Mouse (Mus musculus) thymus, postnatal 4 days (tissue): ENCODE data around the gene Palm3.
"Not testable (repeated sequence)": the region's sequence is repeated elsewhere in the genome, so short reads cannot be mapped to it uniquely, and the experiment has no call there.

Experiments
- DNase-seq: peaks from one replicate; pipeline ENCODE4 v3.0.0; 2021

Gene Palm3

DNA sequence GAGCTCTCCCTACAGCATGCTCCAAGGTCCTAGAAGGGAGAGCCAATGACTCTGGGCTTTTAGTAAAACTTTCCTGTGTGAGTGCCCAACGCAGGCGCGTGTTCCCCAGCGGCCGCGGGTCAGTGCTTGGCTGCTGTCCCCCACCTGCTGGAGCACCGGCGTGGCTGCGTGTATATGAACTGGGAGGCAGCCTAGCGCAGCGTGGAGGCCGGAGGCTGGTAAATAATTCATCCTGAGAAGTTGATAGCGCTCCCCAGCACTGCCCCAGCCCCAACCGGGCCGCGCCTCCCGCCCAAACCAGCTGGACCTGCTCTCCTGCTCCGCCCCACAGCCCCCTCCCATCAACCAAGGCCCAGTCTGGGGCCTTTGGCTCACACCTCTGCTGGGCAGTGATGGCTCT is at the start of gene Palm3:
TSS of gene Palm3 (plus strand) at position 376 of the 400 bp plus-strand sequence.
- no peak for DNase-seq

DNA sequence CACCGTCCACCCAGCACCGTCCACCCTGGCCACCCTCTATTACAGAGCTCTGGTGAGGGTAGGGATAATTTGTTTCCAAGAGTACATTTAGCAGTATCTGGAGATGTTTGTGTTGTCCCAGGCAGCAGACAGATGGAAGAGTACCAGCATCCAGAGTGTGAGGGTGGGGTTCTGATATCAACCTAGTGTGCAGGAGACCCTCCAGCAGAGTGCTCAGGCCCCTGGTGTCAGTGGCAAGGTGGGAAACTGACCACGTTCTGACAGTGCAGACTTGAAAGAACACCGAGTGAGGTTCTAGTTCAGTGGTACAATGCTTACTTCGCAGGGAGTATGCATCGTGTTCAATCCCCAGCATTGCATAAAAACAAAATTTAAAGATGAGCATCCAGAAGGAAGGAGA is 49.6 kb upstream of the Palm3 start:
- no peak for DNase-seq

DNA sequence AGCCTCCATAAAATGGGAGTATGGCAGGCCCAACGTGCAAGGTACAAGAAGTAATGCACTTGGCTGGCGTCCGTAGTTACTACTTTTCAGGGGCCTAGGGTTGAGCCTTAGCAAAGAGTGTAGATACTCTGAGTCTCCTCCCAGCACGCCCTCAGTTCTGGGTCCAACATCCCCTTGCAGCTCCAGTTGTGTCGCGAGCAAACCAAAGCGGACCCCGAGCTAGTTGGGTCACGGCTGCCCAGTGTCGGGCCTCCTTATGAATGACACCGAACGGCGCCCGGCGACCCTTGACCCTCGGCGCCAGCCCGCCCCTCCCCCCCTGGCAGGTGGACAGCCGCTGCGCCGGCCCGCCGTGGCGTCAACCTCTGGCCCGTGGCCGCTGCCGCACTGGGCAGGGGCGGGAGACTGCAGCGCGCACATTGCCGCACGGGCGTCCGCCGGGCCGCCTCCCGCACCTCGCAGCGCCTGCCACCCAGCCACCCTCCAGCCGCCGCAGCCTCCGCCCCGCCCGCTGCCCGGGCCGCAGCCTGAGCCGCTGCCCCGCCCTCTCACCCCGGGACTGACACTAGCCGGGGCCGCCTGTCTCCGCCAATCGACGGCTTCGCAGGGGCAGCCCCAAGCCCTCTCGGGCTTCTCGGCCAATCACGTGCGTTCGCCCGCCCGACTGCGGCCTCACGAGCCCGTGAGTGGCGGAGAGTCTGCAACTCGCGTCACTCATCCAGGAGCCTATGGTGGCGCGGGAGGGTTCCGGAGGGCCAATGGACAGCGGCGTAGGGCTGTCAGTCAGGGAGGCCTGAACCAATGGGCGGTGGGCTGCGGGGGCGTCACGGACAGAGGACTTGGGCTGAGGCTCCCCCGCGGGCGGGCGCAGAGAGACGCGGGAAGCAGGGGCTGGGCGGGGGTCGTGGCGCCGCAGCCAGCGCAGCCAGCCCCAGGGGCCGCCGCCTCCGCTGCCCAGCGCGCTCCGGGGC is 48.8 kb upstream of the Palm3 start, which contains the start of gene Prkaca:
TSS of gene Prkaca (plus strand) at position 844 of the 971 bp plus-strand sequence.
- peak; percentile 96 for DNase-seq

DNA sequence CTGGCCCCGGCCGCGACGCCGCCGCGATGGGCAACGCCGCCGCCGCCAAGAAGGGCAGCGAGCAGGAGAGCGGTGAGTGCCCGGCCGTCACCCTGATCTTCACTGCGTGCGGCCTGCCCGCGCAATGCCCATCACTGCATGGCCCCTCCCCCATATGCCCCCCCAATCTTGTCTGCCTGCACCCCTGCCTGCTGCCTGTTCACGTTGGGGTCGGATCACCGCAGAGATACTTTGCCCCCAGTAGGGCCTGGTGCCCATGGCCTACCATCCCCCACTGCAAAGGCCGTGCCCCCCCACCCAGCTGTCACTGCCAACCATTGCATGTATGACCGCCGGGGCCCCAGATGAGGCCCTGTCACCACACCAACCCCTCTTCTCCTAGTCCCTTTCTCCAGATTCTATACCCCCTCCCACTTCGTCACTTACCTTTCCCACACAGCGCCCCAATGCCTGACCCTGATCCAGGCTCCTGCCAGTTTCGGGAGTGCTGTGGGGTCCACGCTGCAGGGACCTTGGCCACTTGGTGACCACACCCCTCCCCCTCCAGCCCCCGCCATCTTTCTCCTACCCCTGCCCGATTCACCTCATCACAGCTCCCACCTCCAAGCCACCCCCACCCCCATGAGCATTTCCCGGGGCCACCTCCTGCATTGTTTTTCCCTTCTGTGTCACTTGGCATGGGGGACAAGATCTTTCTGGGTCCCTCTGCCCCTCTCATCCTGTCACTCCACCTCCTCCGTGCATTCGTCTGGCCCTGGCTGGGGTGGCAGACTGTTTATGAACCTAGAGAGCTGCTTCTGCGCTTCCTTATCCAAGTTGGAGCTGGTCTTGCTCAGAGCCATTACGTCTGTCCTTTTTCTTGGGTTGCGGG is 47.9 kb upstream of the Palm3 start:
- DNase-seq, result peak; percentile 57

DNA sequence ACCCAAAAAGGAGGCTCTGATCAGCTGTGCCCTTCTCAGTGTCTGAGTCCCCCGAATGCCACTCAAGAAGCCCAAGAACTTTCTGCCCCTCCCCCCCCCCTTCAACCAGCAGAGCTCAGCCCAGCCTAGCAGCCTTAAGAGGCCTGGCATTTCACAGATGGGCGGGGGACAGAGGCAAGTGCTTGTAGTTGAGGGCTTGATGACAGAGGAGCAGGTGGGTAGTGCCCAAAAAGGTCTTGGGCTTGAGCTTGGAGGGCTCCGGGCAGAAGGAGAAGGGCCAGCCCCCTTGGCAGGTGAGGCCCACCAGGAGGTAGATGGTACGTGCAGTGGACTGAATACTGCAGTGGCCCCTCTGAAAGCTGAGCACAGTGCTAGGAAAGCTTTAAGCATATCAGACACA is 46.8 kb upstream of the Palm3 start:
- DNase-seq, result no peak

DNA sequence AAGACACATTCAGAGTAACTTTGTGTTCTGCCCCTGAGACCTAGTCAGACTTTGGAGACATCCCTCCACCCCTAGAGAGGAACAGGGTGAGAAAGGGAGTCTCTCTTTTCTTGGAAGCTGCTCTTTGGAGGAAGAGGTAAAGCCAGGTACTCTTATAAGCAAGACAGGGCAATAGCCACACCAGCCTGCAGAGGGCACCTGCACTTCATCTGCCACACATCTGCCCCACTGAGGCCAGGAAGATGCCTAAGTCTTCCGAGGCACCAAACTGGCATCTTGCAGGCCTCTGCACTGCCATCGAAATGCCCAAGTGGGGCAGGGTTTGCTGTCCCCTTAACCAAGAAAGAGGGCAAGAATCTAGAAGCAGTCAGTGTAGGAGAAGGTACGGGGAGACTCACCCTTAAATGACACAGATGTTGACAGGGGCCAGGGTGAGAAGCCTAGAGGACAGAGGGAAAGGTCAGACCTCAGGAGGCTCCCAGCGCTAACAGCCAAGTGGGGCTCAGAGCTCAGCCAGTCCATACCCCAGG is 45.1 kb upstream of the Palm3 start:
- DNase-seq, result peak; percentile 64

DNA sequence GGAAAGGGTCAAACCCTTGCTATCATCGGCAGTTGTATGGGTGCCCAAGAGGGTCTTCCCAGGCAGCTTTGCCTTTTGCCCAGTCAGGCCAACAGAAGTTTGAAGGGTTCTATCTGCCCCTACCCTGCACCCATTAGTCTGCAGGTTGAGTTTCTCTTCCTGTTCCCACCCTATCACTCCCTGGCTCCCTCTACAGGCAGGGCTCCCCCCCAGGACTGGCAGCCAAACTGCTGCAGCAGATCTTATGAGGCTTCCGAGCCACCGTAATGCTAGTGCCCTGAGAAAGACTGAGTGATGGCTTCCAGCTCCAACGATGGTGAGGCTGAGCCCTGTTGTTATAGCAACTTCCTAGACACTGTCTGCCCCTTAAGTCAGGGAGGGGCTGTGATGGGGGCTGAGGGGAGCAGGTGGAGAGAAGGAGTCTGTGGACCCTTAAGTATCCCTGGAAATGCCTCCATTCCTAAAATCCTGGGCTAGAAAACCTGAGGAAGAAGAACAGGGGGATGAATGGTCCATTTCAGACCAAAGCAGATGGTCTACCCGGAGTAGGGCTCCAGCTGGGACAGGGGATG is 44.4 kb upstream of the Palm3 start:
- DNase-seq, result peak; percentile 51

DNA sequence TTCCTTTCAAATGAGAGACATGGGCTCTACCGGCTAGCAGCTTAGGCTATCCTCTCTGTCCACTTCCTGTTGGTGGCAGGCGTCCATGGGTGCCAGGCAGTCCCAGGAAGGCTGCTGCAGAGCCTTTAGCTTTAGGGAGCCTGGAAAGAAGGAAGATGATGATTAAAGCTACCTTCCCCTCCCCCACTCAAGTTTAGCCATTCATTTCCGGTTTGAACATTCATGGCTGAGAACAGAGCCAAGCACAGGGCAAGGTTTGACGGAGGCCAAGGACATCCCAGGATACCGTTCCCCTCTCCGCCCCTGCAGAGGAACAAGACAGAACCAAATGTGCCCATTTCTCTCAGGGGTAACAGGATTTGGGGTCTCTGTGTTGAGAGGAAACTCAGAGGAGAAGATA is 43.6 kb upstream of the Palm3 start:
- no peak for DNase-seq

DNA sequence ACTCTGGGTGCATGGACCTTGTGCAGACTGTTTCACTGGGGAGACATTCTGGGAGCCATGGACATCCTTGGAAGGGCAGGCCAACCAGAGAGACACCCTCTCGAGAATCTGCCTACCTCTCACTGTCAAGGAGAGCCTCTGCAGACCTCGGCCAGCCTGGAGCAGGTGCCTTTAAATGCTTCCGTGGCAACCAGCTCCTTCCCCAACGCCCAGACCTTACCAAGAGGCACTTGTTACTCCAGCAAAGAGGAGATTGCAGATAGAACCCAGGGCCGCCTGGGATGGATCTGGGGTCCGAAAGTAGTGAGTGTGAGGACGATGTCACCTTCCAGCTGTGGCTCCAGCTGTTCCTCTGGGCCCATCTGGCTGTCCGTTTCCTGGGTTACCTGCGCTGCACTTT is 43.1 kb upstream of the Palm3 start:
- no peak for DNase-seq

DNA sequence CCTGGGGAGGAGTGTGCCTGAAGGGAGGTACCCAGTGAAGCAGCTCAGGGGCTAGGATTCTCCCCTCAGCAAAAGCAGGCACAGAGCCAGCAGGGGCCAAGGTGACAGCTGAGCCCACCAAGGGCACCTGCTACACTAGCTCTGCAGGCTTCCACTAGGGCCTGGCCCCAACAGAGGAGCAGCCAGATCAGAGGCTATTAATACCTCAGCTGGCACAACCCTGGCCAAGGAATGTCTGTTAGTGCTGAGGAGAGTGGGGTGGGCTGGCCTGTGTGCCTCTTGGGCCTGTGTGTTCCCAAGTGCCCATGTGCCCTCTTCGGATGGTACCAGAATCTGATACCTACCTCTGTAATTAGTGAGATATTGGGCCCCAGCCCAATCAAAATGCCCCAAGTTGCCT is 41.0 kb upstream of the Palm3 start:
- DNase-seq, result no peak

DNA sequence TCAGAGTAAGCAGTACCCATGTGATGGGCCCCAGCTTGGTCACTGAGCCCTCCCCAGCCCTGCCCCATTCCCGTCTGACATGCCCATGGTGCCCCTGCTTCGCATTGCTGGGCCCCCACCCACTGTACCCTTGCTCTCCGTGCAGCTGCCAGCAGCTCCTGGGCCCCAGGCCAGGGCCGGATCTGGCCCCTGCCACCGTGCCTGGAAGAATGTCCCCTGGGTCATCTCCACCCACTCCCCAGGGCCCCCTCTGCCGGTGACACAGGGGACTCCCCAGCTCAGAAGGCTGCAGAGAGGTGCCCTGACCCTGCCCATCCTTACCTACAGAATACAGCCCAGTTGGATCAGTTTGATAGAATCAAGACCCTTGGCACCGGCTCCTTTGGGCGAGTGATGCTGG is 40.4 kb upstream of the Palm3 start:
- DNase-seq, result peak; percentile 23

DNA sequence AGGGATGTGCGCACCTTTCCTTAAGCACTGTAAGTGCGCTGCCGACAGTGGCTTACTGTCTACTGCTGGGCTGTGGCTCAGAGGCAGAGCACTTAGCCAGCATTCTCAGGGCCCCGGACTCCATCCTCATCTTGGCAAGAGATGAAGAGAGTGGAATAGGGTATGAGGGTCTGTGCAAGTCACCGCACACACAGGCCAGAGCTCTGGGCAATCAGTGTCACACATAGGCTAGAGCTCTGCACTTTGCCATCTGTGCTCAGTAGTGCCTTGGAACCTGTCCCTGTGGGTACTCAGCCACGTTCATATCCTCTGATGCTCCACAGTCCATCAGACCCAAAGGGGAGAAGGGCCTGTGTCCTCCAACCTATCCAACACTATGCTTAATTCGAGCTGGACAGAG is 39.7 kb upstream of the Palm3 start:
- no peak for DNase-seq

DNA sequence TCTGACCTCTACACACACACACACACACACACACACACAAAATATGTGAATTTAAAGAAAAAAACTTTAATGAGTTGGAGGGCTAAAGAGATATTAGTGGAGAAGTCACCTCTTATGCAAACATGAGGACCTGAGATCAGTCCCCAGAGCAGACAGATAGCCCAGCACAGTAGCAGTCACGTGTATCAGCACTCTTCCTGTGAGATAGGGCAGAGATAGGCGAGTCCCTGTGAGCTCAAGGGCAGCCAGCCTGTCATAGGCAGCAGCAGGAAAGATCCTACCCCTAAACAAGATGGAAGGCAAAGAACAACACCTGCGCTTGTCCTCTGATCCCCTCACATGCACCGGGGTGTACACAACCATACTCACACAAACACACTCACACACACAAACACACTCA is 38.8 kb upstream of the Palm3 start:
- no peak for DNase-seq

DNA sequence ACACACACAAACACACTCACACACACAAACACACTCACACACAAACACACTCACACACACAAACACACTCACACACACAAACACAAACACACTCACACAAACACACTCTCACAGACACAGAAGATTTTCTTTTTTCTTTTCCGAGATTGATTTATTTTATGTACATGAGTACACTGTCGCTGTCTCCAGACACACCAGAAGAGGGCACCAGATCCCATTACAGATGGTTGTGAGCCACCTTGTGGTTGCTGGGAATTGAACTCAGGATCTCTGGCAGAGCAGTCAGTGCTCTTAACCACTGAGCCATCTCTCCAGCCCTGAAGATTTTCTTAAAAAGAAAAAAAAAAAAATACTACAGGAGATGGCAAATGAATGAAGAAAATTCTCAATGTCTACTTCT is 38.0 kb upstream of the Palm3 start:
- DNase-seq, result not testable (repeated sequence)

DNA sequence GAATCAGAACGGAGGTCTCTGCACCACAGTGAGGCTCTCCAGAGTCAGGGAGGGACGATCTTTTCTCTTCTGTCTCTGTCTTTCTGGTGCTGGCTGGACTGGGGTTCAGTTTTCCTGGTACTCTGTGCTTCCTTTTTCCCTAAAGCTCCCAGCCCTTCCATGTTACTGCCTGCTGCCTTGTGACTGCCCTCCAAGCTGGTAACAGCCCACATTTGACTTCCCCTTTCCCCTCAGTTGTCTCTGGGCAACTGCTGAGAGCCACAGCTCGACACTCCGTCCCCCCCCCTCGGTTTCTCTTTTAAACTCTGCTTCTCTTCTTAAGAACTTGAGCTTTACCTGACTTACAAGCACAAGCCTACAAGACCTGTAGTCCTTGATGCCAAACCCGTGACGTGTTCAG is 32.0 kb upstream of the Palm3 start:
- DNase-seq, result no peak

DNA sequence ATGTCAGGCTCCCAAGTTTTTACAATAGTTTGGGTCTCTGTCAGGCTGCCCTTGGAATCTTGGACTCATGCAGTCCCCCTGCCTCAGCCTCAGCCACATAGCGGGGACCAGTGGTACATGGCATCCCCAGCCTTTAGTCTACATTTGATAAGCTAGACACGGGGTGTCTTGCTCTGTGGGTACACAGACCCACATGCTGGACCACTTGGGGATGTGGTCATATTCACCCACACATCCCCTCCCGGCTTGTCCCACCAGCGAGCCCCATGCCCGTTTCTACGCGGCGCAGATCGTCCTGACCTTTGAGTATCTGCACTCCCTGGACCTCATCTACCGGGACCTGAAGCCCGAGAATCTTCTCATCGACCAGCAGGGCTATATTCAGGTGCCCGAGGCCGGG is 31.1 kb upstream of the Palm3 start:
- DNase-seq, result no peak

DNA sequence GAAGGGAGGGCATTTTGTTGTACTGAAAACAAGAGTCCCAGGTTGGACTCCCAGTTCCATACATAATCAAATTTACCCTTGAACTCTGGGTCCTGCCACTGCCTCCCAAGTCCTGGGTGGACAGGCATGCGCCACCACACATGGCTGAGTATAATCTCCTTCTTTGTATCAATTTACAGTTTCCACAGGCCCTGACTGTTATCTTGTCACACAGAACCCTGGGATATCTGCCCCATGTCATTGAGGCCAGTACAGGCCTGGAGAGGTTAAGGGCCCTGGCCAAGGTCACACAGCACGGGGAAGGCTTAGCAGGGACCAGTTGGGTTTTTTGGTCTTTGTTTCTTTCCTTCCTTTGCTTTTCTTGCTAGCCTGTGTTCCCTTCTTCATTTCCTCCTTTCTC is 28.8 kb upstream of the Palm3 start:
- DNase-seq, result no peak

DNA sequence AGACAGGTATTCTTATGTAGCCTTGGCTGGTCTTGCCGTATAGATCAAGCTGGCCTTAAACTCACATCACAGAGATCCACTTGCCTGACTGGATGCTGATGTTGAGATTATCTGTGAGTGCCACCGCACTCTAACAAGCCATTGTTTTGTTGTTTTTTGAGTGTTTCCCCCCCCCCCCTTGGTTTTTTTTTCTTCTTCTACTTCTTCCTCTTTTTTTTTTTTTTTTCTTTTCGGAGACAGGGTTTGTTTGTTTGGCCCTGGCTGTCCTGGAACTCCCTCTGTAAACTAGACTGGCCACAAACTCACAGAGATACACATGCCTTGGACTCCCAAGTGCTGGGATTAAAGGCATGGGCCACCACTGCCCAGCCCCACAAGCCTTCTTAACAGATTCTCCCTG is 27.2 kb upstream of the Palm3 start:
- no peak for DNase-seq

DNA sequence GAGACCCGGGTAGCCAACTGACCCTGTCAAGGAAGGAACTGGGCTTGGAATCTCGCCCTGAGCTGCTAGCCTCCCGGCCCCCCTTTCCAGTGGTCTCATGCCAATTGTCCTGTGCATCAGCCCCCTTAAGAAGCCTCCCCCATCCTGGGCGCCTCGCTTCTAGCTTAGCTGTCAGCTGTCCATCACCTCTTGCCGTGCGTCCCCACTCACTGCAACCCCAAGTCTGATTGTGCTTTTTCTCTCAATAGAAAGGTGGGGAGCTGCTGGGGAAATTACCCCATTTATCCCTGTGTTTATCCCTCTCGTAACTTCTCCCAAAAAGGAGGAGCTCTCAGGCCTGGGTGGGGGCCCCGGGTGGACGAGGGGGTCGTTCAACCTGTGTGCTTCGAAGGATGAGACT is 25.3 kb upstream of the Palm3 start:
- DNase-seq, result peak; percentile 30

DNA sequence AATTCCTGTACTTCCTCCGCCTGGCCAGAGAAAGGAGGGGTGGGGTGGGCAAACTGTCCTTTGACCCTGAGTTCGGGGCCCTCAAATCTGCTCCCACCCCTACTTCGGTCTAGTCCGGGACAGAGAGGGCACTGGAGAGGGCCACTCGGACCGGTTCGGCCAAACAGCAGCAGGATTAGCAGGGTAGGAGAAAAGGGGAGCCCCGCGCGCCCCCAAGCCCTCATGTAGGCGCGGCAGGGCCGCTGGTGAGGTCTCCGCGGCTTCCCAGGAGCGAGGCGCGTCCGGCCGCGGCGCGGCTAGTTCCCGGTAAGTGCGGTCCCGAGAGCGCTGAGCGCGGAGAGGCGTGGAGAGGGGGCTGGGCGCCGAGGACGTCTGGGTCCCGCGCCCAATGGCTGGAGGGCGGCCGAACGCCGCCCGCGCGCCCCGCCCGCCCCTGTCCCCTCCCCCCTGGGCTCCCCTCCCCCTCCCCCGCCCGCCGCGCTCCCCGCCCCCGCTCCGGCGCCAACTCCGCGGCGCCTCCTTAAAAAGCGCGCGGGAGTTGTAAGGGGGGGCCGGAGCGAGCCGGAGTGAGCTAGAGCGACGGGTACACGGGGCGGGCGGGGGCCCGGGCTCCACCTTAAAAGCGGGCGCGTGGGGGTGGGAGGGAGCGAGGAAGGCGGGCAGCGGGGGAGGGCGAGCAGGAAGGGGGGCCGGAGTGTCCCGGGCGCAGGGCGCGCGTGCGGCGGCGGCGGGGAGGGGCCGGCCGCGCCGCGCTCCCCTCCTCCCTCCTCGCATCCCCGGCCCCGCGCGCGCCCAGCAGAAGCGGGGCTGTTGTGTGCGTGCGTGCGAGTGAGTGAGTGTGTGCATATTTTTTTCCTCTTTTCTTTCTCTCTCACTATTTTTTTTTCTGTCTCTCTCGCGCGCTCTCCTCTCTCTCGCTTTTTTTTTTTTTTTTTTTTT is 24.4 kb upstream of the Palm3 start:
- DNase-seq, result peak; percentile 81

DNA sequence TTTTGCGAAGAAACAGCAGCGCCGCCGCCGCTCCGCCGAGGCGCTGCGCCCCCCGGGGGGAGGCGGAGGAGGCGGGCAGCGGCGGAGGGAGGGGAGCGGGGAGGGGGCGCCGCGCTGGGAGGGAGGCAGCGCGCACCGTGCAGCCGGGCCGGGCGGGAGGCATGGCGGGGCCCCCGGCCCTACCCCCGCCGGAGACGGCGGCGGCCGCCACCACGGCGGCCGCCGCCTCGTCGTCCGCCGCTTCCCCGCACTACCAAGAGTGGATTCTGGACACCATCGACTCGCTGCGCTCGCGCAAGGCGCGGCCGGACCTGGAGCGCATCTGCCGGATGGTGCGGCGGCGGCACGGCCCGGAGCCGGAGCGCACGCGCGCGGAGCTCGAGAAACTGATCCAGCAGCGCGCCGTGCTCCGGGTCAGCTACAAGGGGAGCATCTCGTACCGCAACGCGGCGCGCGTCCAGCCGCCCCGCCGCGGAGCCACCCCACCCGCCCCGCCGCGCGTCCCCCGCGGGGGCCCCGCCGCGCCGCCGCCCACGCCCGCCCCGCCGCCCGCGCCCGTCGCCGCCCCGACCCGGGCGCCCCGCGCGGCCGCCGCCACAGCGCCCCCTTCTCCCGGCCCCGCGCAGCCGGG is 23.6 kb upstream of the Palm3 start, which contains the start of gene Samd1:
TSS of gene Samd1 (plus strand) at position 162 of the 631 bp plus-strand sequence.
- peak; percentile 75 for DNase-seq
